Mouse (Mus musculus) gastrocnemius, postnatal 36 days (tissue): ENCODE data around the gene Sec31b. TPM values are rescaled to one million over a fixed set of nuclear protein-coding genes. Genes with fewer than 3 reads are reported as not detected.

Experiments
- DNase-seq, 2 experiments: peaks; one replicate each; pipeline ENCODE4 v3.0.0; 2022
- intact Hi-C: fragments of 180-260 bp; cut with DNase I; formaldehyde crosslinking; loops from one replicate; pipeline ENCODE4 v1.15.1; 2025
- total RNA-seq, 2 experiments: library from RNA; stranded (reverse); gene quantifications; 2 replicates each; pipeline ENCODE4 v1.2.3; 2021

Sec31b gene
- total RNA-seq, 2 experiments from 2014 or later: 15.3 to 17.6 TPM

DNA sequence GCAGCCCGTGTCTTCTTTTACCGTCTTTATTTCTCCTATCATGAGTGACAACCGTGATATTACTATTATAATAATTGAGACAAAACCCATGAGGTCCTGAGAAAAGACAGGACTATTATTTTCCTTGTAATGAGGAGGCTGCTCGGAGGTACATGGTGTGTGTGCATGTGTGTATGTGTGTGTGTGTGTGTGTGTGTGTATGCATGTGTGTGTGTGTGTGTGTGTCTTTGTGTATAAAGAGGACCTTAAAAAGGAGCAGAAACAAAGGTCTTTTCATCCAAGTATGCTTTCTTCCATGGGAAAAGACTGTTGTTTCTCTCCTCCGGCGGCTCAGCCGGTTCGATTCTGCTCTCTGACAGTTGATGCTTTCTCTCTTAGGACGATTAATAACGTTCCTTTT, 48.7 kb downstream of the Sec31b start:
- no peak for DNase-seq
- intact Hi-C loops: no loop called here

DNA sequence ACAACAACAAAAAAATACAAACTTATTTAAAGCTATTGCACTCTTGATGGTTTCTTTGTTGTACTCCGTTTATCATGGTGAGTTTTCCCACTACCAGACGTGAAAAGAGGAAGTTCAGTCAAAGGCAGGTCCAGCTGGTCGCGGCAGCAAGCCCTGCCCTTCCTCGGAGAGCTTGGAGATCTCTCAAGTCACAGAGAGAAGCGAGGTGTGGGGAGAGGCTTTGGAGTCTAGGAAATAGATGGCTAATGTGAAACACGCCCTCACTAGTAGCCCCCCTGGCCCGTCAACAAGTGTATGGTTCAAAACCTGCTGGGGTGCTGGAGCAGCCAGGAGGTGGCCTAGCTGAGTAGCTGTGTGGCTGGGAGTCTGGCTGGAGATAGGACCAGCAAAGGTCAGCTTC, 49.2 kb downstream of the Sec31b start:
- intact Hi-C loops: no loop called here
- DNase-seq: no peak

DNA sequence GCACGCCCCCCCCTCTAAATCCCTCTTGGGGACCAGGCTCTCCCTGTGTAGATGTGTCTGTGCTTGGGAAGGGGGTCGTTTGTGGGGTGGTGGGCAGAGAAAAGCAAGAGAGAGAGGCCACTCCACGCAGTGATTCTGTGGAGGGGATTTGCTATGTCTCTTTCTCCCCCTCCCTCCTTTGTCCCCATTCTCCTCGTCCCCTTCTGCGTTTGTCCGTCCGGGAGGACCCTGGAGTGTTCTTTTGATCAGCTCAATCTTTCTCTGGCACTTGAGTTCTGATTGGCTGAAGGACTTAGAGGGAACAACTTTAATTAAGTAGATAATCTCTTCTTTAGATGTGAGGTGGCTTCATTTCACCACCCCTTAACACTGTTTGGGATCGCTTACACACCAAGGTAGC, 52.5 kb downstream of the Sec31b start, which contains the start of gene Wnt8b:
Gene Wnt8b (plus strand): TSS at position 345 of the 400 bp plus-strand sequence.
- intact Hi-C loops: no loop called here
- DNase-seq: no peak

DNA sequence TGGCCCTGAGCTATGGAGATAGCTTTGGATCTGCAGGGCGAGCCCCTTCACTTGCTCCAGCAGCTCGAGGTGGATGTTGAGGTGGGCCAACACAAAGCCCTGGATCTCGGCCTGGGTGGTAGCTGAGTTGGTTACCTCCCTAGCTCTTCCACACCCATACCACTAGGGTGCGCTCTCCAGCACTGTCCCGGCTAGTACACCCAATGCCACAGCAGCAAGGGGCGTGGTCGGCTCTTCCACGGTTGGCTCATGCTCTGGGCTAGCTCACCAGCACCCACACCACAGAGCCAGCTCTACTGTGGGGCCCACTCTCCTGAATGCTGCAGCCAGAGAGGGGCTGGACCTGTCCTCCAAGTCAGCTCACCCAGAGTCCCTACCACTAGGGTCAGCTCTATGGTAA, 58.4 kb downstream of the Sec31b start:
- peak in 1 of 2 experiments; percentile 45 for DNase-seq

DNA sequence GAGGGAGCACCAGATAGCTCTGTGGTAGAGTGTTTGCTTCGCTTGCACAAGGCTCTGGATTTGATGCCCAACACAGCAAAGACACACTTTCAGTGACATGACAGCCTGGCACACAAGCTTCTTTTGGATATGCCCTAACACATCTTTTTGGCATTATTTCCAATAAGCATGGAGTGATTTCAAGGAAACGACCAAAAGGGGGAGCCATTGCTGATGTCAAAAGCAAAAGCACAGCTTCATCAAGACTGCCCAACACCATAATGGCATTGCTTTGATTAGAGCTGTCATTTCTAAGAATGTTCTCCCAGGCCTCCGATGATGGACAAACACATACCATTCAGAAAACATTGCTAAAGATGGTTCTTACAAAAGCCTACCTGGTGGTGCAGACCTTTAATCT, 69.1 kb downstream of the Sec31b start:
- intact Hi-C loops: loop anchor here (5.0 kb wide), 1 partner anchor 56 kb away; no protein-coding TSS in a partner anchor
- DNase-seq: no peak

More for the DNA sequence above, 58.4 kb downstream of the Sec31b start:
- intact Hi-C loops: no loop called here

DNA sequence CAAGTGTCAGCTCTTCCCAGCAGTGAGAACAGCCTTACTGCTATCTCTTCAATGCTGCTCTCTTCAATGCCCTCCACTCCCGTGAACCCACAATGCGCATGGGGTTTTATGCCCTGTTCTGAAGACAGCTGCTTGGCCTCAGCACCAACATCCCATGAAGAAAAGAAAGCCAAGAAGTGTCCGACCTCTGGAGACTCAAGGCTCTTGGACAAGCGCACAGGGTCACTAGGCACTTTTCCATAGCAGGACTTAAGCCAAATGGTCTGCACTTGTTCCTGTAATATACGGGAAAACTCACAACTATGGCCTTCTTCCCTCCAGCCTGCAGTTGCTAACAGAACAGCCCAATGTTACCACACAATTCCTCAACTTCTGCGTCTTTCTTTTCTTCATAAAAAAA, 70.4 kb downstream of the Sec31b start:
- intact Hi-C loops: loop anchor here (2.0 to 5.0 kb wide), 2 partner anchors 57 to 104 kb away; no protein-coding TSS in a partner anchor
- DNase-seq: no peak

DNA sequence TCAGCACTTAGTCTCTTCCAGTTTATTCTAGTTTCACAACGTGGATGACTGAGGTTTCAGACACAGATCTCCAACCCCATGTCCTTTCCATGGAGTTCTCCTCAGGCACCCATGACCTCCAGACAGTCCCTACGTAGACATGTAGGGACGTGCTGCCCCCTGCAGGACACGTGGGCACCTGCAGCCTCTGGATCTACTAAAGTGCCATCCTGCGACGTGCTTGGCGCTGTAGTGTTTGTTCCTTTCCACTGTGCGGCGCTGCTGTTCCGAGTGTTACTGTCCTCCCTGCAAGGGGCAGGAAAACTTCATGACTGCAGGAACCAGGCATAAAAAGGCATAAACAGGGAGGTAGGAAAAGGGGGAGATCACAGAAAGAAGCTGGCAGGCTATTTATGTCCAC, 71.5 kb downstream of the Sec31b start:
- peak; percentile 82 to 83 for DNase-seq
- intact Hi-C loops: loop anchor here (2.0 kb wide), 1 partner anchor 103 kb away; no protein-coding TSS in a partner anchor

Other genes with a start within 250 kb of the Sec31b start
- under 1 TPM; 0.10 to 0.20 TPM for gene Scd4, start 212.8 kb downstream of the Sec31b start, total RNA-seq
- gene Scd1, start 138.0 kb downstream of the Sec31b start, total RNA-seq: 10 to 100 TPM; 26.3 to 28.7 TPM
- not detected for gene Wnt8b, start 52.4 kb downstream of the Sec31b start, total RNA-seq
- gene Gm20538, start 7.0 kb upstream of the Sec31b start, total RNA-seq: not detected
- 100 to 1,000 TPM; 906 to 972 TPM for gene Ndufb8, start 9.6 kb upstream of the Sec31b start, total RNA-seq
- 10 to 100 TPM; 93.2 to 95.3 TPM for gene Hif1an, start 17.0 kb upstream of the Sec31b start, total RNA-seq
- gene Pax2, start 210.2 kb upstream of the Sec31b start, total RNA-seq: not detected